In the genomic region with DNA sequence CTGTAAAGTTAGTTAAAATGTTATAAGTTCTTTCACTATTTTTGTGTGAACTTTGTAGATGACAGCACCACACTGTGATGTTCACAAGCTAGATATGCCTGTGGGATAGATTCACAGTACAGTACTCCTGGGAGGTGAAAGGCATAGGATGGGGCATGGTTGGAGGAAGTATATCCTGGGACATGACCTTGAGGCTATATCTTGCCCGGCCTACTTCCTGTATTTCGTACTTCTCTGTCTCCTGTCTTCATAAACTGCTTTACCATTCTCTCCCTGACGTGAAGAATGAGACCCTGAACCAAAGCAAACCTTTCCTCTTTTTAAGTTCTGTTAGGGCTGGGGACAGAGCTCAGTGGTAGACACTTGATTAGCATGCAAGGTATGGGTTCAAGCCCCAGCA, we compare ENCODE assay signal across 26 mouse cellular contexts. TPM values are rescaled to one million over a fixed set of nuclear protein-coding genes. Genes with fewer than 3 reads are reported as not detected.
"Had no signal": no experiment of that assay in that cellular context is flagged by ENCODE, and none has a peak within 500 bp of the region (broad histone marks: within the 10 kb centered on the region; RNA-seq: fewer than 3 reads in every experiment).

No protein-coding gene starts in this region.

- H3K4me1 ChIP-seq: heart, embryonic 13.5 days; heart, embryonic 15.5 days; kidney, embryonic 15.5 days; limb, embryonic 12.5 days; liver, embryonic 13.5 days had no signal

- H3K36me3 ChIP-seq: heart, embryonic 13.5 days; heart, embryonic 15.5 days; hindbrain, embryonic 13.5 days; hindbrain, embryonic 15.5 days; kidney, embryonic 15.5 days; limb, embryonic 10.5 days; limb, embryonic 12.5 days; liver, embryonic 13.5 days had no signal

- DNase-seq: gastrocnemius, postnatal 10 days; gastrocnemius, postnatal 25 days; heart, adult 11 months; heart, adult 2 months; heart, postnatal 14 days; heart, postnatal 36 days; kidney, adult 11 months; kidney, adult 2 months; kidney, adult 9 months; kidney, postnatal 25 days; kidney, postnatal 4 days; liver; liver, embryonic 13.5 days had no signal

- H3K27me3 ChIP-seq: hindbrain, embryonic 15.5 days; liver, embryonic 13.5 days had no signal

- H3K9ac ChIP-seq: heart, embryonic 13.5 days; heart, embryonic 15.5 days; hindbrain, embryonic 15.5 days; kidney, embryonic 15.5 days; limb, embryonic 12.5 days; liver, embryonic 13.5 days had no signal

- H3K27ac ChIP-seq: heart, adult 2 months; heart, embryonic 13.5 days; heart, embryonic 15.5 days; hindbrain, postnatal 0 days; kidney, embryonic 15.5 days; kidney, postnatal 0 days; left cerebral cortex, adult 2 months; limb, embryonic 10.5 days; limb, embryonic 12.5 days; liver, embryonic 13.5 days had no signal

- H3K4me3 ChIP-seq: heart, adult 2 months; heart, embryonic 13.5 days; heart, embryonic 15.5 days; hindbrain, embryonic 13.5 days; hindbrain, embryonic 15.5 days; kidney, embryonic 15.5 days; layer of hippocampus, adult 2 months; left cerebral cortex, adult 2 months; limb, embryonic 10.5 days; limb, embryonic 12.5 days; liver, embryonic 13.5 days had no signal

- ATAC-seq: intestine, embryonic 16.5 days had no signal

- H3K9me3 ChIP-seq: heart, embryonic 13.5 days; heart, embryonic 15.5 days; hindbrain, embryonic 13.5 days; hindbrain, embryonic 15.5 days; kidney, embryonic 15.5 days; limb, embryonic 10.5 days; limb, embryonic 12.5 days; liver, embryonic 13.5 days had no signal

RNA-seq across cellular contexts. Expression of gene Rtn4r, which starts 9.2 kb away (rescaled TPM):
- total RNA-seq: hematopoietic stem cell, adult 5-6 weeks had no signal
